Mouse (Mus musculus): ENCODE measurements at regions not wholly inside any gene's neighbourhood (a gene's known extent, or its start where the extent isn't known, plus 50 kb on each side); places are given as distances from the start of the nearest gene placed in this dataset.

DNA sequence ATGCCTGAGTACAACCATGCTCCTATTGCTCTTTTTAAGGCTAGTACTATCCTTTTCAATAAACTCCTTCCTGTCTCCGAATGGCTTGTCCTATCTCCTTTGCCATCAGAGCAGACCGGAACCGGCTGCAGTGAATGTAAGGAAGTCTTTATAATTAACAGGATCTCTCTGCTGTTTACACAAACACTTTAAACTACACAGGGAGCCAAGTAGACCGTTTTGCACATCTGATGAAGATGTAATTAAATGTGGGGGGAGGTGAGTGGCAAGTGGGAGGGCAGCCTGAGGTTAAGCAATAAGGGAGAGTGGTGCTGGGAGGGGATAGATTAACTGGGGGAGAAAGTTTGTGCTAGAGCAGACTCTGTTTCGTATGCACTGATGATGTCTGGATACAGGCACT is 561.9 kb downstream of the Dhx35 start:
- DNase-seq (ENCODE audit: low spot score): no peak

DNA sequence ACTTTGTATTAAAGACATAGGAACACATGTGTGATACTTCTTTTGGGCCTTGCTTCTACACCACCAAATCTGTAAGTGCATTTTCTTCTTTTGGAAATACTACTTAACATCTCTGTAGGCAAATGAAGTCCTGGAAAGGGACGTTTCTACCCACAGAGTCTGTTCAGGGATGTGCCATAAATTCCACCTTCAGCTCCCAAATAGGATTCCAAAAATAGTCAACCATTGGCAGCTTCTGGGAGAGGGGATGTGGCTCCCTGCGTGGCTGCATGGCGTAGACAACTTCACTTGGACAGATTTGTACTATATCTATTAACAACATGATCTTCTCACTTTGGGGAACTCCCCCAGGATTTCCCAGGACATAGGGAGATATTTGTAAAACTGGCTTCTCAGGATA is 566.8 kb downstream of the Dhx35 start:
- no peak for DNase-seq (ENCODE audit: low spot score)

DNA sequence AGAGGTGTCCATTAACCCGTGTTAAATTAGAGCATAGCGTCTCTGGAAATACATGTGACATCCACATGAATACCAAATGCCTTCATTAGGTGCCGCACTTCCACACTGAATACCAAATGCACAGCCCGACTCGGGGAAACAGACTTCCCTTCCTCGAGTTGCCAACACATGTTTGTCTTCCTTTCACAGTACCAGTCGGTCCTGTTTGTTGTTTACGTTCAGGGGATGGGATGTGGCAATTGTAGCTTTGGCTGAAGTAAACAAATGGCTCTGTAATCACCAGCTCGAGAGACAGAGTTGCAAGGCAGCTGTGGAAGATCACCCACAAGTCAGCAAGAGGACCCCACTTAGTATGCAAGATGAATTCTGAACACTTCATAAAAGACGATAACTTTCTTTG is 598.3 kb downstream of the Dhx35 start:
- DNase-seq (ENCODE audit: low spot score): no peak

DNA sequence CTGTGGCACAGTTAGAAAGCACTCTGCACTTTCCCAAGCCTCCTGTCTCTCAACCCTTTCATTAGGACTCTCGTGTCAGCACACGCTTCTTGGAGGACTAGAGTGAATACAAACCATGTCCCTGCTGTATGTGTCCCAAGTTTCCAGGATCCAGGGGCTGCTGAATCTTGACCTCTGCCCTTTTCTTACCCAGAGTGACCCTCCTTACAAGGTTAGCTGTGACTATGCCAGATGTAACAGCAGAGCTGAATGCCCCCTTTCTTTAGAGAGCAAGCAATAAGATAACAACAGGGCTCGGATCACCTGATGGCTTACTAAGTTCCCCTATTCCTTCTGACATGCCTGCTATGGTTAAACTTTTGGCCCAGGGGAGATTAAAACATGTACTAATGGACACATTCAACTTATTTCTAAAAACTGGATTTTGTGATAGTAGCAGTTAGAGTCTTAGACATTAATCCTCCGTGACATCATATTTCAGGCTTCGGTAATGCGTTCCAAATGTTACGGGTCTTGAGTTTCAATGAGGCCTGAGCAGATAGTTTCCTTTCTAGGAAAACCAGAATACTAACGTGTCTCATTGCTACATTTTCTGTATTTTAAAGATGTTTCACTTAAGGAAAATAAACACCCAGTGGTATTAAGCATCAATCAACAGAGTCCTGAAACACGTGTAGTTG is 607.0 kb downstream of the Dhx35 start:
- DNase-seq (ENCODE audit: low spot score): no peak

DNA sequence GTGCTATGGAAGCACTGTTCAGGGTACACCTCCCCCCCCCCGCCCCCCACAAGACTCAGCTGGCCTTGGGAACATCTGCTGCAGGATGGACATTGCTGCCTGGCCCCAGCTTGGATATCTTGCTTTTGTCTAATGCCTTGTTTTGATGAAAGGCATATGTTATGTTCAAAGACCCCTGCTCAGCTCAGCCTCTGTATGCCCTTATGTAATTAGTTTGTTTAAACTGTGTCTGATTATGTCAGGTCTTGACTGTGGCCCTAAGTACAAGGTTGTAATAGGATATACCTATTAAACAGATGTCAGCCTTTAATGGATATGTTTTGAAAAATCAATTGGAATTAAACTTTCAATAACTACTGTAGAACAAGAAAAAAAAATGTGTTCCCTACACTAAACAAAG is 610.3 kb downstream of the Dhx35 start:
- DNase-seq (ENCODE audit: low spot score): no peak

DNA sequence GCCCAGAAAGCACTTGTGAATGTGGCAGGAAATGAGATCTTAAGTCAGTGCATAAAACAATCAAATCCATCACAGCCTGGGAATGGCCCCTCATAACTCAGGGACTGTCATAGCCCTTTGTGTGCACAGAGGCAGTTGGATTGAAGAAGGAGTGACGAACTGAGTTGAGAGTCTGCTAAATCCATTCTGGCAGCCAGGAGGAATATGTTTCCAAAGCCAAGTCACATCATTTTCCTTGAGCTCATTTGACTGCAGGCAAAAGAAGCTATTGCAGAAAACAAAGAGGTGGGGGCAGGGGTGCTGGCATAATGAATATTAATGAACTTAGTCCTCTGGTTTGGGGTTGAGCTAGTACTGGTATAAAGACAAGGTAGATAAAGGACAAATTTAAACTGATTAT is 620.0 kb downstream of the Dhx35 start:
- DNase-seq (ENCODE audit: low spot score): no peak

DNA sequence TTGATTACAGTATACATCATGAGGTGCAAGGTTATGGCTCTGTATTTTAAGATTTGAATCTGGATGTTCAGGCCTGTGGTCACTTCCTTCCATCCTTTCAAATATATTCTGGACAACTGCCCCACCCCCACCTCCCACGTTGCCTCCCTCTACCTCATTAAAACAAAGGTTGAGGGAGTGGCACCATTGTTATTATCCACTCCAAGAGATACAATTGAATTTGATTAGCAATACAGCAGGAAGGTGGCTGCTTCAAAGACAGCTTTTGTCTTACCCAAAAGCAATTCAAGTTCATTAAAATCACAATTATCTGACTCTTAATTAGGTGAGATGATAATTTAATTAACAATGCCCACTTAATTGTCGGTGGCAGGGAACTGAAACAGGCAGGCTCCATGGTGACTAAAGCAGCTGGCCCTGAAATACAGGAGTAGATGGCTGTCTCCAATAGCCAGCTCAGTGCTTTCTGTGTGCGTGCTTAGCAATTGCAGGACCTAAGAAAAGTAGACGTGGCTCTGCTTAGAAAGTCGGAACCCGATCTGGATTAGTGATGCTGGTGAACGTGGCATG is 623.8 kb downstream of the Dhx35 start:
- no peak for DNase-seq (ENCODE audit: low spot score)

DNA sequence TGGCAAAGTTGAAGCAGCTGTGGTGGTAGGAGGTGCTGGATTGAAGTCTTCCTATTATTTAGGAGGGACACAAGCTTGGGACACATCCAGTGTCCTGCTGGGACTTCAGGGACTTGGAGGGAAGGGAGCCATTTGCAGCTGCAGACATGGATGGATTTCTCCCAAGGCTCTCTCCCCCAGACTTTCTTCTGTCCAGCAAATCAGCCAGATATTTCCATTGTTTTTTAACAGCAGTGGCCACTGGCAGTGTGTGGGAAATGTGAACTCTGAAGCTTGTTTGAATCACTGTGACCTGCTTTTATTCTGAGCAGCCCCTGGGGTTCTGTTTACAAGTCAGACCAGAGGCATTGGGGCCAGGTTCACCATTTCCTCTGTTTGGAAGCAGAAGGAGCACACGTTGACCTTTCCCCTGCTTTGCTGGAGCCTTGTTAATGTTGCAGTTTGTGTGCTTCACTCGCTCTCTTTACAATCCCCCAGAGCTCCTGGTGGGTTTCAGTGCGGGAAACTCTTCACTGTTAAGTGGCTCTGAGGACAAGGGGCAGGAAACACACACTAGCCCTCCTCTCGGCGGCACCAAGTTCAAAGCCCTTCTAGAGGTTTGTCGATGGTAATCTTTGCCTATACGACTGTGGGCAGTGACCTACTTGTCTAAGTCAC is 627.8 kb downstream of the Dhx35 start:
- DNase-seq (ENCODE audit: low spot score): peak; percentile 8

DNA sequence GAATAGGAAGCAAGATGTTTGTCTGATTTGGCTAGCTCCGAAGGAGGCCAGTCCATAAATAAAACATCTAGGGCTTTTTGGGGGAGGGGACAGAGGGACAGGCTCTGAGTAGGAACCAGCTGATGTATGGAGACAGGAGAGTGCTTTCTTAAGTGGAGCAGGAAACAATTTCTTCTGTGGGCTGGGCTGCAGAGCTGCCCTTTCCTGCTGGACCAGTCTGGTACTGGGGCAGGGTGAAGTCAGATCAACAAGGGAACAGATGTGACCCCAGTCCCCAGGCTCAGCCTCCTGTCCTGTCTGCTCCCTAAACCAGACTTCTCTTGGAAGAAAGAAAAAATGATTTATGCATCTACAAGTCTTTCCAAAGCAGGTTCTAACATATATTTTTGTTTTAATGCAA is 633.6 kb downstream of the Dhx35 start:
- DNase-seq (ENCODE audit: low spot score): no peak

DNA sequence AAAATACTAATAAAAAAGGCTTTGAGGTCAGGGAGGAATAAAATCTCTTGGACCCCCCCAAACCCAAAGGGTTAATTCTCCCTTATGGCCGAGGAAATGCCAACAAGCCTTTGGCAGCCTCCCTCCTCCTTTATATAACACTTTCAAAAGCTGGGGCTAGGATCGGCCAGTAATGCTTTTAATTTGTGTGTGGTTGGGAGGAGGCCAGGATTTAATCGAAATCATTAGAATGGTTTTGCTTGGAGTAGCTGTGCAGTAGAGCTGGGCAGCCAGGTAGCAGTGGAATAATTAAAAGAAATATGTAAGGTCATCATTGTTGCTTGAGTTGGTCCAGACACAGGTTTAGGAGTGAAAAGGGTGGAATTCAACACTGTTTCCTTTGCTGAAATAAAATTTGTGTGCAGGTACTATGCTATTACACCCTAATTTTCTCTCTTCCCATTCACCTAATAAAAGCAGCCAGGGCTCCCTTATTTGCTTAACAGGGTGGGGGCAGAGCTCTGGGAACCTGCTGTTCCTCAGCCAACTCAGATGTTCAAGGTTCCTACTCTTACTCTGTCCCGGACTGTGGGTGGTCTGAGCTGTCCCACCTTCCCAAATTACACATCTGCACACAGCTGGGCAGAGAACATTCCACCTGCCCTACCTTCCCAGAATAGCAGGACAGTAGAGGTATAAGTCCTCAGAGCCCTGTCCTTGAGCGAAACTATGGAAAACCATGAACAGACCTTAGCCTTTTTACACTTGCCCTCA is 636.1 kb downstream of the Dhx35 start:
- no peak for DNase-seq (ENCODE audit: low spot score)

DNA sequence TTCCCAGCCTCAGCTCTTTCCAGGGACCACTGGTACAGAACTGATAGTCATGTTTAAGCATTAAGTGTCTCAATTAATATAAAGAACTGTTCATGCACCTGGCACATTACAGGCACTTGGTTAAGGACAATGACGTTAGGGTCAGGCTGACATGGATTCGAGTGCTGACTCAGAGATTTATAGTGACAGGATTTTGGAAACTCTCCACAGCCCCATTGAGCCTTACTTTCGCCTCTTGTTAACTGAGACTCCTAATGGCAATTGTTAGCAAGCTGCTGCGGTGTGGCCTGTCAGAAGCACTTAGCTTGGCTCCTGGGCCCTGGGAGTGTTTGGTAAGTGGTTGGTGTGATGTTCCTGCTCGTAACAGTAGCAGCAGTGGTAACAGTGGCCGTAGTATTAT is 644.4 kb downstream of the Dhx35 start:
- DNase-seq (ENCODE audit: low spot score): peak; percentile 10

DNA sequence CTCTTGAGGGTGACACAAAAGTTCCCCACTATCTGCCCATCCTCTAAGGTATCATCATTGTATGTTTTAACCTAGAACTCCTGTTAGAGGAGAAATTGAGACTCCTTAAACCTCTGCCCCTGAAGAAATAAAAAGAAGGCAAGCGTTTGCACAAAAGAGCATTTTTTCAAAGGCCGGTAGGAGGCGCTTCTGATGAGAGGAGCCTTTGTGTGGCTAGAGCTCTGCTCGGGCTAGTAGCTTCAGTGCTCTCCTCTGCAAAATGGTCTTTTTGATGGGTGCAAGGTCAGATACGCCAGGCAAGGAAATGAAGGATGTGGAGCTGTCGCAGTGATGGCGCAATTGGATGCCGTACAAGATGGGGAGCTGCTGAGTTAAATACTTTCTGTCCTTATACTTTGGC is 649.0 kb downstream of the Dhx35 start:
- DNase-seq (ENCODE audit: low spot score): no peak

DNA sequence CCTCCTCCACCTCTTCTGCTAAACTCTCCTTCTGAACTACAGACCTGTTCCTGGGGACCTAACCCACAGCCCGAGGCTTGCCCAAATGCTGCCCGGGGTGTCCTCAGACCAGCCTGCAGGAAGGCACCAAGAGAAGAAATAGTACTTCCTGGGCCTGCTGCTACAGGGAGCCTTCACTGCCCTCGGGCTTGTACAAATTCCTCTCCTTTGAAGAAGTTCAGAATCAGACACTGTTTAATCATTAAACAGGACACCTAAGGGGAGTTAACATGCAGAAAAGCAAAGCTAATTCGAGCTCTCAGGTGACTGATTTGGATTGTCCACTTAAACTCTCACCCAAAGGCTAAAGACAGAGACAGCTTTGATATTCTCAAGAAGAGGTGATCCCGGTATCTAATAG is 651.8 kb downstream of the Dhx35 start:
- DNase-seq (ENCODE audit: low spot score): no peak

DNA sequence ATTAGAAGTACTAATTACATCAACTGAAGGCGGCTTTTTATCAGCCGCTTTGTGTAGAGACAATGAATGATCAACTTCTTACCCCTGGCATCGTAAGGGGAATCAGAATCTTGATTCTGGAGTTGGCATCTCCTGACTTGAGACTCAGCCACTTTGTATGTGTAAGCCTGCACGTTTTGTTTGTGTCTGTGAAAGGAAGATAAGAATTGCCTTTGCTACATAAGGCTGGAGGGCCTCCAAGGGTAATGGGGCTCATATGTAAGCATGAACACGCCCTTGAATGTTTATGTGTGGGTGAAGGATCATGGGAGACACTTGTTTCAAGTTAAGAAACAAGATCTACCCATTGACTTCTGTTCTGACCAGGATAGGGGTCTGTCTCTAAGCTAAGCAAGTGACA is 652.3 kb downstream of the Dhx35 start:
- DNase-seq (ENCODE audit: low spot score): no peak

DNA sequence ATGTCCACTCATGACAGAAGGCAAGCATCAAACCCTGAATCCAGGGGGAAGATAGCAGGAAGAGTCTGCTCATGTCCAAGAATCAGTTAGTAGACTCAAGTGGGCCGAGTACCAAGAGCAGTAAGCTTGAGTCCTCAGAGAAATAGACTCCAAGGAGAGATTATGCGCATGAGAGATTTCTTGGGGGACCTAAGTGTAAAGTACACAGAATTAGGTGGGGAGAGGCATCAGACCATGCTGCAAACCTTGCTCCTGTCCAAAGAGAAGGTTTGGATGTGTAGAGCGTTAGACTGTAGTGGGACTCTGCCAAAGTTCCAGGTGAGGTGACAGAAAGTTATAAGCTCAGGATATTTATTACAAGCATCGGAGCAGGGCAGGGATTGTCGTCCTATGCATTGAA is 654.4 kb downstream of the Dhx35 start:
- no peak for DNase-seq (ENCODE audit: low spot score)

DNA sequence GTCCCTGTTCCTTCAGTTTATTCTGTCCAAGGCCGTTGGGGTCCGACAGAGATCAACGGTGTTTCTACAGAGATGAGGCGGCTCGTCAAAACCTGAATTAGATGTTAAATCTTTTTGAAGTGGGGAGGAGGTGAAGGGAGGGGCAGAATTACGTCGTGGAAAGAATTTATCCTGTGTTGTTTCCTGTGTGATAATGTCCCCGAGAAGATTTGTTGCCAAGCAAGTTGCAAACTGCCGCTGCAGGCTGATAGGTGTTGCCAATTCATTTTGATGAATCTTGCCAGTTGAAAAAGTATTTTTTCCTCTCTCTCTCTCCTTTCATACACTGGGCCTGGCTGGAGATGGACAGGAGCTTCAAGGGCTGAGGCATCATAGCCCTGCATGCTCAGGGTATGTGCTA is 656.8 kb downstream of the Dhx35 start:
- DNase-seq (ENCODE audit: low spot score): no peak

DNA sequence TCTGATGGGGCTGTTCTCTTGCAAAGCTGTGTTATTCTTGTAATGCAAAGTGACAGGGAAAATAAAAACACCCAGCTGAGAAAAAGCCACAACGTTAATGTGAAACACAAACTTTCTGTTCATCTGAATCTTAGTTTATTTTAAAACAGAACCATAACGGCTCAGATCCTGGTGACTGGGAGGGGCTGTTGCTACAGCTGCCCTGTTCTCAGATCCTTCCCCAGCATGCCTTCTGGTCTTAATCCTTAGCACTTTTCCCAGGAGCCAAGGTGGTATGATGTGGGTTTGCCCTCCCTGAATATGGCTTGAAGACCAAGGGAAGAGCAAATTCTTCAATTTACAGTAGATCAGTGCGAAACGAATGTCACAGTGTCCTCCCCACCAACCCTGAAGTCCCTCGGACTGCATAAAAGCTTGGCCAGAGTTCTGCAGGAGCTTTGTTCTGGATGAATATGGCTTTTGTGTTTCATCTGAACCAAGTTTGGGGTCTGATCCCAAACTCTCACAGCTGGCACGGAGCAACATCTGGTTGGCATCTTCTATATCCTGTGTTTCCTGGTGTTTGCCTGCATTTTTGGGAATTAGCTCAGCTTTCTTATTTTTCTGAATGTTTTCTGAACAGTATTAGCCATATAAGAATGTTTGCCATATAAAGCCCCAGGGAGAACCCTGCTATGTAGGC is 686.9 kb downstream of the Dhx35 start:
- no peak for DNase-seq (ENCODE audit: low spot score)

DNA sequence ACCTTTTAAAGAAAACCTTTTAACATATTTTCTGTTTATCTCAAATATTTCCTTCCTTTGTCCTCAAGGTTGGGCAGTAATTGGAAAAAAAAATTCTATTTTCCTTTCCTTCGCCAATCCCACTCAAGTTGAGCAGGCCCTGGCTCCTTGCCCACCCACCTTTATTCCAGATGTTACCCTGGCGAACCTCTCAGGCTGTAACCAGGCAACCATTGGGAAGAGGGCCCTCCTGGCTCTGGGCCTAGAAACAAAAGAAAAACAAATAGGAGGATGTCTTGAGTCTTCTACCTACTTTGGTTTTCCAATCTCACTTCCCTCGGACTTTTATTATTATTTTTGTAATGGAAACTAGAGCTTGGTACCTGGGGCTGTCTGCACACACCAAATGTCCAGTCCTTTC is 696.5 kb downstream of the Dhx35 start:
- peak; percentile 15 for DNase-seq (ENCODE audit: low spot score)

DNA sequence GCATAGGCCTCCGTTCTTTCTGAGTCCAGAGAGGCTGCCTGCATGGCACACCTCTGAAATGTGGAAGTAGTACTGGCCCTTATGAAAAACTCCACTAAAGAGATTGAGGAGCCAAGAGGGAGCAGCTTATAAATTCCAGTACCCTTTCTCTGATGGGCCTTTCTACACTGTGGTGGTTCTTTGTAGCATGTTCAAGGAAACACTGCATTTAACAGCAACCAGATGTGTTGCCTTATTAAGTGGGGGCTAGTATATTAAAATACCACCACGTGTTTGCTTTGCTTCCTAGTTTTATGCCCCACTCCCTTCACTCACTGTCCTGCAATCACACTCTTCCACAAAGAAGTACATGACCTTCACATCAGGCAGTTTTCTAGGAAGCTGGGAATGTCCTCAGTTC is 704.1 kb downstream of the Dhx35 start:
- no peak for DNase-seq (ENCODE audit: low spot score)

DNA sequence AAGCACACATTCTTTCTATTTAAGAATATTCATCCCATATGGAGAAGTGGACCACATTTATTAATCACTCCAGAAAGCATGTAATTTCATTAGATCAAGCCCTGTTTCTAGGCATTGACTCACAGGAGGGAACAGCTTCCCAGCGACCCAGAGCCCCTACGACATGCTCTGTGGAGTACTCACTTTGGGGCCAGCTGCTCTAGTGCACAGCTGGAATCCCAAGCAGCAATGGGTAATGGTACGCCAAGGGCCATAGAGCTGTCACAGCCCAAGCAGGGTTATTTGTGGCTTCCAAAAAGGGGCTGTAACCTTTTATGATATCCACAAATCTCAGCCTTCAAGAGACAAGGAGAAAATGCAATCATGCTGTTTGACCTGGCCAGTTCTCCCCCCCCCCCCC is 706.4 kb downstream of the Dhx35 start:
- DNase-seq (ENCODE audit: low spot score): no peak

DNA sequence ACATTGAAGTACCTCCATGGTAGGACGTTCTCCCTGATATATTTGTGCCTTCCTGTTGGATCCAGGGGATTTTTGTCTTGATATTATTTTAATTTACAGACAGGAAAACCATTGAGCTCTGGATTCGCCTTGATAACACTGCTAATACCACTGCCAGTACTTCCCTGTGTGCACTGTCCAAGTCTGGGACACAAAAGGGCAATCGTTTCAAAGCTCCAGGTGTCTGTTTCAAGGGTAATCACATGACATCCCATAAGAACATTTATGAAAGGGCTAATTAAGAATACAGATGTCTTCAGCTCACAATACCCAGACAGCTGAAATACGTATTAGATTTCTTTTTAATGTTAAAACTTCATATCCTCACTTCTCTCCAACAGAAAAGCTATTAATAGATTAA is 724.5 kb downstream of the Dhx35 start:
- DNase-seq (ENCODE audit: low spot score): no peak

DNA sequence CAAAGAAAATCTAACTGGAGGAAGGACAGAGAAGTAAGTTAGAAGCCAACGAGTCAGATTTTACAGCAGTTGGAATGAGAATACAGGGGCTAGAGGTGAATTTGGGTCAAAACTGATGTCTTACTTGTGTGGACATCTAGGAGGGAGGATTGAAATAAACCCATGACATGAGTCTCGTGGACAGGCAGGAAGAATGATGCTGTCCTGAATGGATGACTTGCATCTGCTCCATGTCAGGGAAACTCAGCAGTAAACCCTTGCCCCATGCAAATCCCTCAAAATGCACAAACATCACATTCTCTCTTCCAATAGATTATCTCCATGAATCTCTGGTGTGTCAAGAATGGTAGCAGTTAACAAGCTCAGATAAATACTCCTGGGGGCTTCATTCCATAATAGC is 729.1 kb downstream of the Dhx35 start:
- DNase-seq (ENCODE audit: low spot score): no peak

DNA sequence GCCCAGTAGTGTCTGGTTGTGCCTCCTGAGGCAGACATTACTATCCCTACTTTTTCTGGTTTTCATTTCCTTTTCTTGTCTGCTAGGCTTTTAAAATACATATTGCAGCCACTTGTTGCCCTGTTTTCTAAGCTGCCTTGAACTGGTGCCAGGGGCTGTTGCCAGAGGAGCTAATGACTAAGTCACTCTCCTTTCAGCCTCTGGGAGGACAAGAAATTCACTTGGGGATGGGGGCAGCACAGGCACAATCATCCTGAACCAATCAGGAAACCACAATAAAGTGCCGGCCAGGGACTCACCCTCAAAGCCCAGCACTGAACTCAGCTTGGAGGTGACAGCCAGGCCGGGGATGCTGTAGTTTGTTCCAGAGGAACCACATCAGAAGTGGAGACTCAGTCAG is 740.3 kb downstream of the Dhx35 start:
- DNase-seq (ENCODE audit: low spot score): peak; percentile 31

All from ovary, postnatal 36 days (tissue).